Mouse (Mus musculus) liver, embryonic 12.5 days (tissue): Measurements from ENCODE around the gene Kcnab1. TPM values are rescaled to one million over a fixed set of nuclear protein-coding genes. Genes with fewer than 3 reads are reported as not detected.

Experiments used
- ATAC-seq: fragments of 200-750 bp; cut with Nextera tagmentation; 2 replicates; pipeline ENCODE4 v1.8.0; 2017; ENCODE audit warnings: moderate number of reproducible peaks, mild to moderate bottlenecking, moderate library complexity
- H3K27ac ChIP-seq: fragments of 300-500 bp; sonication (generic); 2 replicates; pipeline ENCODE4 v1.5.1; 2016; ENCODE audit warnings: mild to moderate bottlenecking
- H3K27me3 ChIP-seq: fragments of 300-500 bp; sonication (generic); replicated peaks from 2 replicates; pipeline ENCODE4 v1.6.1; 2016; ENCODE audit warnings: mild to moderate bottlenecking, moderate library complexity
- H3K36me3 ChIP-seq: fragments of 300-500 bp; sonication (generic); 2 replicates; pipeline ENCODE4 v1.6.1; 2016; ENCODE audit warnings: mild to moderate bottlenecking, moderate library complexity
- H3K4me1 ChIP-seq: fragments of 300-500 bp; sonication (generic); 2 replicates; pipeline ENCODE4 v1.6.1; 2016
- H3K4me2 ChIP-seq: fragments of 300-500 bp; sonication (generic); 2 replicates; pipeline ENCODE4 v1.6.1; 2016; ENCODE audit warnings: mild to moderate bottlenecking, moderate library complexity
- H3K4me3 ChIP-seq: fragments of 300-500 bp; sonication (generic); 2 replicates; pipeline ENCODE4 v1.5.1; 2016; ENCODE audit warnings: mild to moderate bottlenecking, moderate library complexity
- H3K9ac ChIP-seq: fragments of 300-500 bp; sonication (generic); 2 replicates; pipeline ENCODE4 v1.6.1; 2016; ENCODE audit warnings: mild to moderate bottlenecking, moderate library complexity
- H3K9me3 ChIP-seq: fragments of 300-500 bp; sonication (generic); replicated peaks from 2 replicates; pipeline ENCODE4 v1.6.1; 2016; ENCODE audit warnings: mild to moderate bottlenecking, moderate library complexity
- WGBS: fragments of 180-500 bp; shearing (Covaris S2); methylation state at CpG from one replicate; pipeline ENCODE4 v1.1.7; 2016; ENCODE audit not compliant: insufficient replicate concordance; 5-methylcytosine and 5-hydroxymethylcytosine counted together
- polyA plus RNA-seq: library from polyadenylated mRNA; unstranded; fragments of >200 nt; fragmentation: Nextera tagmentation; extraction: Ambion mirVana; gene quantifications from 2 replicates; pipeline ENCODE4 v1.2.1, GENCODE M21; 2016

Kcnab1 gene
- polyA plus RNA-seq: 1.9 and 2.1 TPM in 2 replicates

- ATAC-seq: no peak
- H3K27ac ChIP-seq: no peak within 1 kb of the TSS
- H3K27me3 ChIP-seq: peaks cover 24% of the 10 kb centered on the region
- no peak within 1 kb of the TSS for H3K9ac ChIP-seq
- no peaks in the 10 kb centered on the region for H3K4me1 ChIP-seq
- peak within 1 kb of the TSS; percentile 50 for H3K4me2 ChIP-seq
- H3K9me3 ChIP-seq: no peaks in the 10 kb centered on the region
- 4% methylated on average over 30 of the region's 30 CpGs for whole genome bisulfite sequencing
- H3K36me3 ChIP-seq: no peaks in the 10 kb centered on the region
- H3K4me3 ChIP-seq: peak within 1 kb of the TSS; percentile 30
Observed at GRCm38 (mm10) chr3:65108945-65109921, at the start of gene Kcnab1. TSS of gene Kcnab1 (plus strand) at chr3:65109384.

- Histone ChIP-seq H3K4me3 (no peak overlapping the region), H3K36me3 (no peaks in the 10 kb centered on the region), H3K27me3 (no peaks in the 10 kb centered on the region), H3K9me3 (no peaks in the 10 kb centered on the region), H3K27ac (no peak overlapping the region), H3K4me2 (no peak overlapping the region), H3K9ac (no peak overlapping the region), H3K4me1 (no peaks in the 10 kb centered on the region)
- WGBS: 68% methylated on average over 2 of the region's 2 CpGs
- ATAC-seq: no peak
Observed at GRCm38 (mm10) chr3:65088295-65088694, 20.9 kb upstream of the Kcnab1 start.

- H3K4me3 ChIP-seq: no peak overlapping the region
- peaks cover 9% of the 10 kb centered on the region for H3K27me3 ChIP-seq
- H3K27ac ChIP-seq: no peak overlapping the region
- ATAC-seq: no peak
- H3K4me2 ChIP-seq: no peak overlapping the region
- WGBS: 53% methylated on average over 6 of the region's 6 CpGs
- H3K36me3 ChIP-seq: no peaks in the 10 kb centered on the region
- H3K9ac ChIP-seq: no peak overlapping the region
- no peaks in the 10 kb centered on the region for H3K4me1 ChIP-seq
- H3K9me3 ChIP-seq: no peaks in the 10 kb centered on the region
Observed at GRCm38 (mm10) chr3:65104117-65104516, 5.1 kb upstream of the Kcnab1 start.

- no peaks in the 10 kb centered on the region for H3K4me1 ChIP-seq
- H3K27ac ChIP-seq: no peak overlapping the region
- WGBS: 65% methylated on average over 9 of the region's 9 CpGs
- peaks cover 24% of the 10 kb centered on the region for H3K27me3 ChIP-seq
- no peaks in the 10 kb centered on the region for H3K36me3 ChIP-seq
- ATAC-seq: no peak
- H3K9me3 ChIP-seq: no peaks in the 10 kb centered on the region
- no peak overlapping the region for H3K9ac ChIP-seq
- no peak overlapping the region for H3K4me3 ChIP-seq
- H3K4me2 ChIP-seq: no peak overlapping the region
Observed at GRCm38 (mm10) chr3:65110190-65110589, 1.0 kb downstream of the Kcnab1 start.

- WGBS: 62% methylated on average over 2 of the region's 2 CpGs
- Histone ChIP-seq H3K36me3 (no peaks in the 10 kb centered on the region), H3K27me3 (peaks cover 24% of the 10 kb centered on the region), H3K4me3 (no peak overlapping the region), H3K4me2 (no peak overlapping the region), H3K4me1 (no peaks in the 10 kb centered on the region), H3K9me3 (no peaks in the 10 kb centered on the region), H3K9ac (no peak overlapping the region), H3K27ac (no peak overlapping the region)
- no peak for ATAC-seq
Observed at GRCm38 (mm10) chr3:65111176-65111575, 2.0 kb downstream of the Kcnab1 start.

GRCm38 (mm10) chr3:65115164-65115563 lies 6.0 kb downstream of the Kcnab1 start:
- no peak overlapping the region for H3K4me2 ChIP-seq
- H3K27ac ChIP-seq: no peak overlapping the region
- H3K4me1 ChIP-seq: no peaks in the 10 kb centered on the region
- peaks cover 5% of the 10 kb centered on the region for H3K27me3 ChIP-seq
- no peaks in the 10 kb centered on the region for H3K9me3 ChIP-seq
- H3K4me3 ChIP-seq: no peak overlapping the region
- no peaks in the 10 kb centered on the region for H3K36me3 ChIP-seq
- WGBS: 81% methylated on average over 6 of the region's 6 CpGs
- H3K9ac ChIP-seq: no peak overlapping the region
- ATAC-seq: no peak

- WGBS: 68% methylated on average over 3 of the region's 3 CpGs
- H3K4me1 ChIP-seq: no peaks in the 10 kb centered on the region
- no peak overlapping the region for H3K9ac ChIP-seq
- no peaks in the 10 kb centered on the region for H3K36me3 ChIP-seq
- no peak for ATAC-seq
- H3K9me3 ChIP-seq: no peaks in the 10 kb centered on the region
- no peak overlapping the region for H3K27ac ChIP-seq
- no peak overlapping the region for H3K4me2 ChIP-seq
- no peak overlapping the region for H3K4me3 ChIP-seq
- no peaks in the 10 kb centered on the region for H3K27me3 ChIP-seq
Observed at GRCm38 (mm10) chr3:65116958-65117357, 7.8 kb downstream of the Kcnab1 start.

- Histone ChIP-seq H3K9me3 (no peaks in the 10 kb centered on the region), H3K4me3 (no peak overlapping the region), H3K27me3 (no peaks in the 10 kb centered on the region), H3K36me3 (no peaks in the 10 kb centered on the region), H3K27ac (no peak overlapping the region), H3K9ac (no peak overlapping the region), H3K4me2 (no peak overlapping the region), H3K4me1 (no peaks in the 10 kb centered on the region)
- WGBS: 71% methylated on average over 8 of the region's 8 CpGs
- no peak for ATAC-seq
Observed at GRCm38 (mm10) chr3:65117365-65117764, 8.2 kb downstream of the Kcnab1 start.

GRCm38 (mm10) chr3:65124975-65125374 lies 15.8 kb downstream of the Kcnab1 start:
- Histone ChIP-seq H3K4me2 (no peak overlapping the region), H3K36me3 (no peaks in the 10 kb centered on the region), H3K4me1 (no peaks in the 10 kb centered on the region), H3K9ac (no peak overlapping the region), H3K9me3 (no peaks in the 10 kb centered on the region), H3K27ac (no peak overlapping the region), H3K27me3 (no peaks in the 10 kb centered on the region), H3K4me3 (no peak overlapping the region)
- WGBS: 63% methylated on average over 3 of the region's 3 CpGs
- ATAC-seq: no peak

GRCm38 (mm10) chr3:65129625-65130024 lies 20.4 kb downstream of the Kcnab1 start:
- H3K4me2 ChIP-seq: no peak overlapping the region
- no peaks in the 10 kb centered on the region for H3K36me3 ChIP-seq
- H3K9me3 ChIP-seq: no peaks in the 10 kb centered on the region
- no peak for ATAC-seq
- H3K4me3 ChIP-seq: no peak overlapping the region
- no peaks in the 10 kb centered on the region for H3K27me3 ChIP-seq
- no peak overlapping the region for H3K9ac ChIP-seq
- H3K4me1 ChIP-seq: no peaks in the 10 kb centered on the region
- 68% methylated on average over 1 of the region's 1 CpGs for WGBS
- no peak overlapping the region for H3K27ac ChIP-seq

- H3K27me3 ChIP-seq: no peaks in the 10 kb centered on the region
- H3K9ac ChIP-seq: no peak overlapping the region
- H3K4me3 ChIP-seq: no peak overlapping the region
- no peaks in the 10 kb centered on the region for H3K9me3 ChIP-seq
- H3K4me2 ChIP-seq: no peak overlapping the region
- no peak for ATAC-seq
- no peak overlapping the region for H3K27ac ChIP-seq
- no peaks in the 10 kb centered on the region for H3K4me1 ChIP-seq
- H3K36me3 ChIP-seq: no peaks in the 10 kb centered on the region
- 56% methylated on average over 5 of the region's 5 CpGs for WGBS
Observed at GRCm38 (mm10) chr3:65134931-65135330, 25.7 kb downstream of the Kcnab1 start.

- Histone ChIP-seq H3K4me2 (no peak overlapping the region), H3K4me3 (no peak overlapping the region), H3K4me1 (no peaks in the 10 kb centered on the region), H3K36me3 (no peaks in the 10 kb centered on the region), H3K27me3 (no peaks in the 10 kb centered on the region), H3K9ac (no peak overlapping the region), H3K27ac (no peak overlapping the region), H3K9me3 (no peaks in the 10 kb centered on the region)
- WGBS: 54% methylated on average over 5 of the region's 5 CpGs
- ATAC-seq: no peak
Observed at GRCm38 (mm10) chr3:65136897-65137296, 27.7 kb downstream of the Kcnab1 start.
